Mouse (Mus musculus) forebrain, embryonic 12.5 days (tissue): Measurements from ENCODE around the gene Dnali1. TPM values are rescaled to one million over a fixed set of nuclear protein-coding genes. Genes with fewer than 3 reads are reported as not detected.

ENCODE experiments used
- ATAC-seq: fragments of 200-750 bp; cut with Nextera tagmentation; 2 replicates; pipeline ENCODE4 v1.8.0; 2017; ENCODE audit warnings: moderate TSS enrichment; ENCODE audit not compliant: low FRiP score
- H3K27ac ChIP-seq: fragments of 300-500 bp; sonication (generic); 2 replicates; pipeline ENCODE4 v1.5.1; 2016; ENCODE audit warnings: mild to moderate bottlenecking
- H3K27me3 ChIP-seq: fragments of 300-500 bp; sonication (generic); 2 replicates; pipeline ENCODE4 v1.6.1; 2016; ENCODE audit warnings: mild to moderate bottlenecking
- H3K36me3 ChIP-seq: fragments of 300-500 bp; sonication (generic); replicated peaks from 2 replicates; pipeline ENCODE4 v1.6.1; 2016; ENCODE audit warnings: mild to moderate bottlenecking
- H3K4me1 ChIP-seq: fragments of 300-500 bp; sonication (generic); 2 replicates; pipeline ENCODE4 v1.6.1; 2016
- H3K4me2 ChIP-seq: fragments of 300-500 bp; sonication (generic); 2 replicates; pipeline ENCODE4 v1.6.1; 2016; ENCODE audit warnings: mild to moderate bottlenecking, moderate library complexity
- H3K4me3 ChIP-seq: fragments of 300-500 bp; sonication (generic); replicated peaks from 2 replicates; pipeline ENCODE4 v1.5.1; 2016; ENCODE audit warnings: mild to moderate bottlenecking
- H3K9ac ChIP-seq: fragments of 300-500 bp; sonication (generic); 2 replicates; pipeline ENCODE4 v1.6.1; 2016; ENCODE audit warnings: mild to moderate bottlenecking
- H3K9me3 ChIP-seq: fragments of 300-500 bp; sonication (generic); 2 replicates; pipeline ENCODE4 v1.6.1; 2016
- WGBS: fragments of 180-500 bp; shearing (Covaris S2); methylation state at CpG from one replicate; pipeline ENCODE4 v1.1.7; 2016; 5-methylcytosine and 5-hydroxymethylcytosine counted together
- polyA plus RNA-seq: library from polyadenylated mRNA; unstranded; fragments of >200 nt; fragmentation: Nextera tagmentation; extraction: Ambion mirVana; gene quantifications from 2 replicates; pipeline ENCODE4 v1.2.1, GENCODE M21; 2016

Gene Dnali1
- 0.28 and 0.41 TPM in 2 replicates for polyA plus RNA-seq

DNA sequence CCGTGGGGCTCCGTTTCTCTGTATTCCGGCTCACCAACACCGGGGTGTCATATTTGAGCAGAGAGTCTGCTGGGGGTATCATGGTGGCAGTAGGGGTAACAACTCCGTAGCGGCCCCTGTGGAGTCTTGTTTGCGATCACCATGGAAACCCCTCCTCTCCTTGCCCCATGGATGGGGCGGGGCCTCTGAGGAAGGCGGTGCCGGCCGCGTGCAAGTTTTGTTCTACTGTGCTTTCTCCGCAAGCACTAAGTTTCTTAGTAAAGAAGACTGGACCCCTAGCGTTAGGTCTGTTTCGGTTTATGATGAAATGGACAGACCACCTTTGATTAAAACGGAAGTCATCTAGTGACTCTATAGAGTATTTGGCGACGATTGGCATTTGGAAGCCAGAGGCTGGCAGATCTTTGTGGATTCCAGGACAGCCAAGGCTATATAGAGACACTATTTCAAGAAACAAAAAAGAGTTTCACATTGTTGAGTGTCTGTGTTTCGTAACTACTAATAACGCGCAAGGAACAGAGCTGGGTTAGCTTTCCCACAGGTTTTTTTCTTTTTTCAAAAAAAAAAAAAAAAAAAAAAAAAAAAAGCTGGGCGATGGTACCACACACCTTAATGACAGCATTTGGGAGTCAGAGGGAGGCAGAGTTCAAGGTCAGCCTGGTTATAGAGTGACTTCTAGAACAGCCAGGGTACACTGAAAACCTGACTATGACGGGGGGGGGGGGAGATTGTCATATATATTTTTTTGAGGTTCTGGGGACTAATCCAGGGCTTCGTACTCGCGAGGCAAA, at the start of gene Dnali1:
TSS of gene Dnali1 (minus strand) at position 187 of the 791 bp plus-strand sequence.
- Histone ChIP-seq H3K4me2 (peak within 1 kb of the TSS; percentile 90), H3K4me1 (peaks cover 21% of the 10 kb centered on the region), H3K27me3 (peaks cover 5% of the 10 kb centered on the region; the same call in 1 of the 2 replicates), H3K27ac (peak within 1 kb of the TSS; percentile 65), H3K4me3 (peak within 1 kb of the TSS; percentile 98), H3K9me3 (no peaks in the 10 kb centered on the region), H3K9ac (peak within 1 kb of the TSS; percentile 92), H3K36me3 (peaks cover 19% of the 10 kb centered on the region)
- 4% methylated on average over 26 of the region's 26 CpGs for WGBS
- ATAC-seq: peak; percentile 31; the same call in 1 of the 2 replicates

DNA sequence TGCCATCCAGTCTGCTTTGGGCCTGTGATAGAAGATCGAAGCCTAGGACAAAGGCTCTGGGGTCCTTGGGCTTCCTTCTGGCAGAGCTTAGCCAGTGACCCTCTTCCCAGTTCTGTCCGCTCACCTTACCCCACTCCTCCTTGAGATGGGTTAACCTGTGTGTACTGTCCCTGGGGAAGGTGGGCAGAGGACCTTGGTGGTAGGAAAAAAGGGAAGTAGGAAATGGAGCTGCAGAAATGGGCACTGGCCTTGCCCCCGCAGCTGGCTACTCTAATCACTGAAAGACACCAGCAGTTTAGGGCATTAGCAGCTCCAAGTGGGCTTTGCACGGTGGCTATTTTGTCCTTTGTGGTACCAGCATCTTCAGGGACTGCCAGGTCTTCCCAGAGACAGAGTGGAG, 49.6 kb upstream of the Dnali1 start:
- Histone ChIP-seq H3K36me3 (peaks cover 23% of the 10 kb centered on the region), H3K4me2 (no peak overlapping the region), H3K4me1 (peaks cover 14% of the 10 kb centered on the region; the same call in 1 of the 2 replicates), H3K27me3 (no peaks in the 10 kb centered on the region), H3K9me3 (no peaks in the 10 kb centered on the region), H3K9ac (no peak overlapping the region), H3K4me3 (no peak overlapping the region), H3K27ac (no peak overlapping the region)
- no peak for ATAC-seq
- 84% methylated on average over 4 of the region's 4 CpGs for WGBS

DNA sequence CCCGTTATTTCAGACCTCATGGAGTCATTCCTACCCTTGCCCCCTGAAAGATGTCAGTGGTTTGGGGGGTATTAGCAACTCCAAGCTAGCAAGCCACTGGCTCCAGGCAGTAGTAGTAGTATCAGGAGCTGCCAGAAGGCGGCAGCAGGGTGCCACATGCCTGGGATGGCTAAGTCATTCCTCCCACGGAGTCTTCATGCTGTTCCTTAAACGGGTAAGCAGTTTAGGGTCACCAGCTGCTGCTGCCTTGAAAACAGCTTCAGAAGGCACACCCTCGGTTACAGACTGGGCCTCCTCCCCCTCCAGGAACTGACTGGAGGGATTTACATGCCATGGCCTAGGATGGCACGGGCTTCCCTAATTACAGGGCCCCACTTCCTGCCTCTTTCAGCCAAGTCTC, 49.1 kb upstream of the Dnali1 start:
- H3K27ac ChIP-seq: no peak overlapping the region
- no peaks in the 10 kb centered on the region for H3K9me3 ChIP-seq
- peak; percentile 47 for ATAC-seq
- no peak overlapping the region for H3K4me2 ChIP-seq
- peaks cover 14% of the 10 kb centered on the region; the same call in 1 of the 2 replicates for H3K4me1 ChIP-seq
- WGBS: 21% methylated on average over 6 of the region's 6 CpGs
- H3K4me3 ChIP-seq: no peak overlapping the region
- H3K27me3 ChIP-seq: no peaks in the 10 kb centered on the region
- peaks cover 27% of the 10 kb centered on the region for H3K36me3 ChIP-seq
- no peak overlapping the region for H3K9ac ChIP-seq

DNA sequence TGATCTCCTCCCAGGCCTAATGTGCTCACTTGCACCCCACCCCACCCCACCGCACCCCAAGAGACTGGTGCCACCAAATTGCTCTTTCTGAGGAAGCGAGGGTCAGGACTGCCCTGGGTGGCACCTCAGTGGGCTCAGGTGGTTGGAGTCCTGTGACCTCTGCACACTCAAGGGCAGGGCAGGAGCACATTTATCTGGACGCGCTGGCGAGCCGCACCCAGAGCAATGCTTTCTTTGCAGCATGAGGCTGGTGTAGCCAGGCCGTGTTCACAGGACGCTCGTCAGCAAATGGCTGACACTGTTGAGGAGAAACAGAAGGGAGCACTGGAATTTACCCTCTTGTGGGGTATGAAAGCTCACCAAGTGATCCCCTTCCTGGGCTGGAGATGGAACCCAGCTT, 39.9 kb upstream of the Dnali1 start:
- Histone ChIP-seq H3K9ac (no peak overlapping the region), H3K4me3 (no peak overlapping the region), H3K4me2 (no peak overlapping the region), H3K27ac (no peak overlapping the region), H3K36me3 (peaks cover 58% of the 10 kb centered on the region), H3K27me3 (no peaks in the 10 kb centered on the region), H3K9me3 (no peaks in the 10 kb centered on the region), H3K4me1 (no peaks in the 10 kb centered on the region)
- no peak for ATAC-seq
- 95% methylated on average over 9 of the region's 9 CpGs for WGBS

DNA sequence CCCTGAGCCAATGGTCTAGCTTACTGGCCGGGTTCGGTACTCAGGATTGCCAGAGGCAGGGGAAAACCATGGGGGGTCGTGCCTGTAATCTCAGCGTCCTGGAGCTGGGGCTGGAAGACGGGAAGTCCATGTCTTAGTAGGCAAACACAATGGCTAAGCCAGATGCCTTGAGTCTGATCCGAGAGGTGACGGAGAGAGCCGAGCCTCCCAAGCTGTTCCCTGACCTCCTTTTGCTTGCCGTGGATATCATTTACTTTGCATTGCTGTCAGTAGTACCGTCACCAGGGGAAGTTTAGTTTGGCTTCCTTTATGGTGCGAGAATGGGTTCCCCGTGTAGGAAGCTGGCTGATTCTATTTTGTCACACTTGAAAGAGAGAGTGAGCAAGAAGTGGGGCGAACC, 35.8 kb upstream of the Dnali1 start:
- H3K27me3 ChIP-seq: no peaks in the 10 kb centered on the region
- H3K4me1 ChIP-seq: no peaks in the 10 kb centered on the region
- no peak overlapping the region for H3K4me3 ChIP-seq
- no peak overlapping the region for H3K9ac ChIP-seq
- no peak overlapping the region for H3K27ac ChIP-seq
- no peak for ATAC-seq
- no peaks in the 10 kb centered on the region for H3K9me3 ChIP-seq
- 72% methylated on average over 13 of the region's 13 CpGs for WGBS
- H3K36me3 ChIP-seq: peaks cover 37% of the 10 kb centered on the region
- no peak overlapping the region for H3K4me2 ChIP-seq

DNA sequence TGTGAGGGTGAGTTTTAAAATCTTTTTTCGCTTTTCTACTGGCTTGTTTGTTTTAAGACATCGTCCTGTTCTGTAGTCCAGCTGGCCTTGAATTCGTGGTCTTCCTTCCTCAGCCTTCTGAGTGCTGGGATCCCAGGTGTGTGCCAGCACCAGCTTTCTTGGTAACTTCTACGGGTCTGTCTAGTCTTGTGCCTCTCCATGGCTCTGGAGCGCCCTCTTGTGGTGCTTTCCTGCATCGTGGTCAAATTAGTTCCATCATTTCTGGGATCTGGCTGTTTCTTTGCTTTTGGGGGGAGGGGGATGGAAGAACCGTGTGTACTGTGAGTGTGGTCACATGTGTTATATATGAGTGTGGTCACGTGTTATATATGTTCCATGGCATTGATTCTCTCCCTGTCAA, 34.0 kb upstream of the Dnali1 start:
- no peak overlapping the region for H3K27ac ChIP-seq
- H3K36me3 ChIP-seq: peaks cover 21% of the 10 kb centered on the region
- no peak overlapping the region for H3K4me2 ChIP-seq
- peak; percentile 57 for ATAC-seq
- no peaks in the 10 kb centered on the region for H3K27me3 ChIP-seq
- no peak overlapping the region for H3K4me3 ChIP-seq
- H3K4me1 ChIP-seq: no peaks in the 10 kb centered on the region
- H3K9ac ChIP-seq: no peak overlapping the region
- H3K9me3 ChIP-seq: no peaks in the 10 kb centered on the region
- 10% methylated on average over 8 of the region's 8 CpGs for WGBS

DNA sequence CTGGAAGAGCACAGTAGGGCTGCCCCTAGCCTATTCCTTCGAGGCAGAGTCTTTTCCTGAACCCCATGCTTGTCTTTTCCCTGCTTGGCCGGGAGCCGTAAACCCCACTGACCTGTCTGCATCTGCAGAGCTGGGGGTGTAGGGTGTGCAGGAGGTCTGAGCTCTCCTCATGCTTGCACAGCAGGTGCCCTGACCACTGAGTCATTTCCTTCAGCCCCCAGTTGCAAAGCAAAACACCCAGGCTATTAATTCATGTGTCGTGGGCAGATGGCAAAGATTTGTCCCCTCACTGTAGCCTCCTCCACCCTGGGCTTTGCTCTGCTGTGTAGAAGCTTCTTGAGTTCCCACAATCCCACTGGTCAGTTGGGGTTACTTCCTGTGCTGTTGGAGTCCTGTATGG, 31.9 kb upstream of the Dnali1 start:
- 87% methylated on average over 4 of the region's 4 CpGs for WGBS
- no peak for ATAC-seq
- Histone ChIP-seq H3K4me1 (no peaks in the 10 kb centered on the region), H3K4me2 (no peak overlapping the region), H3K9me3 (no peaks in the 10 kb centered on the region), H3K9ac (no peak overlapping the region), H3K36me3 (peaks cover 10% of the 10 kb centered on the region), H3K4me3 (no peak overlapping the region), H3K27me3 (no peaks in the 10 kb centered on the region), H3K27ac (no peak overlapping the region)

DNA sequence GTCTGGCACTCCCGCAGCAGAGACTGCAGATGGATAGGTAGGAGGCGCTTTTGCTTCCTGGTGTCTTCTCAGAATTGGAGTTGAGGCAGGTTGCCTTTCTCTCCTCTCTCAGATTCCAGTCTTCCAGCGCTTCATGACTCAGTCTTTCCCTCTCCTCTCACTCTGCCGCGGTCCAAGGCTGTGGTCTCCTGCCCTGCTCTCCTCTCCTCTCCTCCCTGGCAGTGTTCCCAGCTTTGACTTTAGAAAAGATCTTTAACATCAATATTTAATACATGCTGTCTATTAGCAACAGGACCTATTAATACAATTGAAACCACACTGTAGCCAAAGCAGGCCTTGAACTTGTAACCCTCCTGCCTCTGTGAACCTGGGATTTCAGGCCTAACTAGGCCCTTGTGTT, 30.6 kb upstream of the Dnali1 start:
- Histone ChIP-seq H3K36me3 (peaks cover 19% of the 10 kb centered on the region), H3K27me3 (no peaks in the 10 kb centered on the region), H3K9ac (no peak overlapping the region), H3K4me3 (no peak overlapping the region), H3K9me3 (no peaks in the 10 kb centered on the region), H3K4me2 (no peak overlapping the region), H3K4me1 (no peaks in the 10 kb centered on the region), H3K27ac (no peak overlapping the region)
- 94% methylated on average over 5 of the region's 5 CpGs for WGBS
- no peak for ATAC-seq

DNA sequence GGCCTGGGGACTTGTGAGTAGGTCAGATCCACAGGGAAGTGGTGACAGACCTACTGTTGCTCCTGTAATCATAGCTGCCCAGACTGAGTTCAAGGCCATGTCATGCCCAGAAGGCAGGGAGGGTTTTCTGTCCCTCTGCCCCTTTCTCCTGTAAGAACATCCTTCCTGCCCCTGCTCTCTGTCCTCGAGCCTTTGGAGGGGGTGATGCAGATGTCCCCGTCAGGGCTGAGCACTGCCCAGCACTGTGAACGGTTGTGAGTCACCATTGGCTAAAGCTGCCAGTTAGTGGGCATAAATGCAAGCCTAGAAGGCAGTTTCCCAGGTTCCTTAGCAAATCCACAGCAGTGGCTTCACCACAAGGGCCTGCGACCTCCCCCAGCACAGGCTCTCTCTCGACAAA, 27.5 kb upstream of the Dnali1 start:
- 93% methylated on average over 5 of the region's 5 CpGs for WGBS
- ATAC-seq: no peak
- H3K4me3 ChIP-seq: no peak overlapping the region
- no peaks in the 10 kb centered on the region for H3K9me3 ChIP-seq
- no peaks in the 10 kb centered on the region for H3K4me1 ChIP-seq
- H3K27ac ChIP-seq: no peak overlapping the region
- H3K4me2 ChIP-seq: no peak overlapping the region
- no peak overlapping the region for H3K9ac ChIP-seq
- peaks cover 50% of the 10 kb centered on the region for H3K36me3 ChIP-seq
- no peaks in the 10 kb centered on the region for H3K27me3 ChIP-seq

DNA sequence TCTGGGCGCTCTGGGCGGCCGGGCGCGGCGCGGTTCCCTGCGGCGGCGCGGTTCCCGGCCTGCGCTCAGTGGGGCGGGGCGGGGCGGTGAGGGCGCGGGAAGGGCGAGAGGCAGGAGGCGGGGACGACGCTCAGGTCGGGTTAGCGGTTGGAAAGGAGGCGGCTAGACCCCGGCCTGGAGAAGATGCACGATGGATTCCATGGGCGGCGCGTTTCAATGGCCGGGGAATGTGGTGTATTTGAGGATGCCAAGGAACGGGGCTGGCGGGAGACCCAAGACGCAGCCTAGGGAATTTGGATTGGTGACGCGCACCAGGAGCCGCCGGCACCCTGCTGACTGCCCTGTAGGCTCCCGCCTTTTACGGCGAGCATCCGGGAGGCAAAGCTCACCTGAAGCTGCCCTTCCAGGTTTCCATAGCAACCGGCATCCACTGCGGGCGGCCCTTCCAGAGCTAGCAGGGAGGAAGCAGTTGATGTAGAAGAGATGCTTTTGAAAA, 19.9 kb upstream of the Dnali1 start:
- H3K9me3 ChIP-seq: no peaks in the 10 kb centered on the region
- peak overlapping the region; percentile 90 for H3K9ac ChIP-seq
- H3K36me3 ChIP-seq: peaks cover 43% of the 10 kb centered on the region
- peak overlapping the region; percentile 88 for H3K4me3 ChIP-seq
- H3K27me3 ChIP-seq: no peaks in the 10 kb centered on the region
- peak overlapping the region; percentile 85 for H3K4me2 ChIP-seq
- H3K4me1 ChIP-seq: peaks cover 24% of the 10 kb centered on the region
- H3K27ac ChIP-seq: peak overlapping the region; percentile 99
- ATAC-seq: peak; percentile 94
- under 1% methylated on average over 45 of the region's 45 CpGs for WGBS

DNA sequence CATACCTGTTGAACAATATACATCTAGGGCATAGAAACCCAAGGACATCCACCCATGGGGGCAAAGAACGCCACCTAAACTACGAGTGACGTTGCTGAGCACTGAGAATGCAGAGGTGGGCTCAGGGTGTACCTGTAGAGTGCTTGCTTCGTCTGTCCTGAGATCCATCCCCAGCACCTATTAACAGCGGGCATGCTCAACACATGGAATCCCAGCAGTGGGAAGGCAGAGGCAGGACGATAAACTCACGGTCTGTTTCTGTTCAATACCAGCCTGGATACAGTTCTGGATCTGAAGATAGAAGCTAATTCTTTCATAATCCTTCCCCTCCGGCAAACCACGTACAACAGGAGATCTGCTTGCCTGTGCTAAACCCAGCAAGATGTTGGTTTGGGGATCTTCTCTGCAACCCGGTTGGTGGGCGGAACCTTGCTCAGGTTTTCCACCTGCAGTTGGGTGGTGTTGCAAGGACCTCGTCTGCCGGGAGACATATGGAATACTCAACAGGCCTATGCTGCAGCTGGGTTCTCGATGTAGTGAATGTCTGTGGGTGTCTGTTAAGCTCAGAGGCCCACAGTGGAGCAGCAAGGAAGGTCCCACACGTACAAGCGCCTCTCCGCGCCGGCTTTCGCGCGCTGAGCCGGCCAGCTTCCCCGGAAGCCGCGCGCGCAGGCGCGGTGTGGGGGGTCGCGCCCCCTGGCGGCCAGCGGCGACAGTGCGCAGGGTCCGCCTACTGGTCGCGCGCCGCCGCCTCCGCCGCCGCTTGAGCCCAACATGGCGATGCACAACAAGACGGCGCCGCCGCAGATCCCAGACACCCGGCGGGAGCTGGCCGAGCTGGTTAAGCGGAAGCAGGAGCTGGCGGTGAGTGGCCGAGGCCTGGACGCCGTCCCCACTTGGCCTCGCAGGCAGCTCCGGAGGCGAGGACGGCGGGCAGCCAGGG, 19.2 kb upstream of the Dnali1 start, which contains the start of gene Meaf6:
TSS of gene Meaf6 (plus strand) at position 732 of the 943 bp plus-strand sequence.
- peak within 1 kb of the TSS; percentile 99 for H3K27ac ChIP-seq
- 1% methylated on average over 62 of the region's 63 CpGs for WGBS
- H3K4me2 ChIP-seq: peak within 1 kb of the TSS; percentile 85
- ATAC-seq: peak; percentile 89
- peak within 1 kb of the TSS; percentile 90 for H3K9ac ChIP-seq
- no peaks in the 10 kb centered on the region for H3K27me3 ChIP-seq
- H3K4me1 ChIP-seq: peaks cover 24% of the 10 kb centered on the region
- peaks cover 36% of the 10 kb centered on the region for H3K36me3 ChIP-seq
- H3K9me3 ChIP-seq: no peaks in the 10 kb centered on the region
- peak within 1 kb of the TSS; percentile 88 for H3K4me3 ChIP-seq

DNA sequence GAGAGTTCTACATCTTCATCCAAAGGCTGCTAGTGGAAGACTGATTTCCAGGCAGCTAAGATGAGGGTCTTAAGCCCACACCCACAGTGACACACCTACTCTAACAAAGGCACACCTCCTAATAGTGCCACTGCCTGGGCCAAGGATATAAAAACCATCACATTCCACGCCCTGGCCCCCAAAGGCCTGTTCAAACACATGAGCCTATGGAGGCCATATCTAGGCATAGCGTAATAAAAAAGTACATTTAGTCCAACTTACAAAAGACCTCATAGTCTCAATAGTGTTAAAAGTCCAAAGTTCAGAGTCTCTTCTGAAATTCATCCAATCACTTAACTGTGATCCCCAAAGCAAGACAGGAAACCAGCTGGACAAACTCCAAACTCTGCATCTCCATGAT, 13.2 kb upstream of the Dnali1 start:
- ATAC-seq: no peak
- Histone ChIP-seq H3K9ac (no peak overlapping the region), H3K9me3 (no peaks in the 10 kb centered on the region), H3K4me2 (no peak overlapping the region), H3K4me3 (no peak overlapping the region), H3K27me3 (no peaks in the 10 kb centered on the region), H3K4me1 (no peaks in the 10 kb centered on the region), H3K27ac (no peak overlapping the region), H3K36me3 (peaks cover 49% of the 10 kb centered on the region)
- 94% methylated on average over 2 of the region's 2 CpGs for WGBS
